Mouse (Mus musculus) spleen, postnatal 10 days (tissue): ENCODE data around the gene Rcsd1.

Source experiments
- DNase-seq, 2 experiments: peaks; one replicate each; pipeline ENCODE4 v3.0.0; 2021 to 2022; ENCODE audit warnings: low spot score in 2 of 2

Gene Rcsd1

DNA sequence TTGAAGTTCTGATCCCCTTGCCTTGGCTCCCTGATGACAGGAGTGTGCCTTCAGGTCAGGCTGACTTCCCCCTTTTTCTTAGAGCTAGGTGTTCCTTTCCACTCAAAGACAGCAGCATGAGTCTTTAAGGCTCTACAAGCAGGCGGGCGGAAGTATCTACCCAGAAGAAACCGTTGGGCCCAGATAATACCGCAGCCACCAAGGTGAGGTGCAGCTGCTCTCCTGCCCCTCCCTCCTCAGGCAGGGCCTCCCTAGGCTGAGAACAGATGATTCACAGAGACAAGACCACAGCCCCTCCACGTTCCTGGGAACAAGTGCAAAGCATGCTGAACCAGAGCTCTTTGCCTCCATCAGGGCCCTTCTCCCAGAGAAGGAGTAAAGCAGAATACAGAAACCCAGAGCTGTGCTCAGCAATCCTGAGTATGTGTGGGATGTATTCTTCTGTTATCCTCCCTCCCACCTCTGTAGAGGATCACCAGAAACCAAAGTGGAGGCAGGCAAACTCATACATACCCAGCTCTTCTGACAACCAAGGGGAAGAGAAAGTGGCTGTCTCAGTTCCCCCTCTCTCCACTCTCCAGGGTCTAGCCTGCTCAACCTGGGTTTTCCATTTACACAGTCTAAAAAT lies at the start of gene Rcsd1:
Gene Rcsd1, minus strand, starts transcription at position 129 of the 628 bp plus-strand sequence.
- peak in 1 of 2 experiments; percentile 62 for DNase-seq

DNA sequence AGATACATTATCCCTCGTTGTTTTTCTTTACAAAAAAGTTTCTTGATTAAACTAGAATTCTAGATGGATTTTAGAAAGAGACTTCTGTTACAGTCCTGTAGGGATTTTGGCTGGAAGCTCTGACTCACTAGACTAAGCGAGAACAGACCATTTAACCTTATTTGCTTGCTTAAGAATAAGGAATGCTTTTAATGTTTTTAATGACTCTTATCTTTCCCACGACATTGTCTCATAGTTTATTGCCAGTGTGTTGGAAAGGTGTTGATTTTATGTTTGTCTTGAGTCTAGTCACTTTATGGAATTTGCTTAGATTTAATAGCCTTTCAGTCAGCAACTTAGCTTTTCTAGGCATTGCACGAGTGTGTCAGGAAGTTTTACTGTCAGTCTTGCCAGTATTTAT lies 45.6 kb upstream of the Rcsd1 start:
- DNase-seq, result no peak

DNA sequence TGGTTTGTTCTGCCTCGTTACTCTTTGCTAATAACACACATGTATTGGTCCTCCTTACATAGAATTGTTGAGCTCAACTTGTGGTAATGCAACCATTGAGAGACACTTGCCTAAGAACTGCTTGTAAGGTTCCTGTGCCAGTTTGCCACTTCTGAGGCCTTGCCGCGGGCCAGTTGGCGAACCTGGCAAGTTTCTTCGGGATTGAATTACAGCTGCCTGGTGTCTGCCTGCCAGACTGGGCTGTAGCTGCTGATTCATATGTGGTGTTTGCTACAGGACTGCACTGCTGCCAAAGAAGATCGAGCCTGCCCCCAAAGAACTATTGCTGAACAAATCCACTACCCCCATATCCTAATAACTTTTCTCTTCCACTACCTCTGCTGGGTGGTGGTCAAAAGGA lies 44.6 kb upstream of the Rcsd1 start:
- no peak for DNase-seq

DNA sequence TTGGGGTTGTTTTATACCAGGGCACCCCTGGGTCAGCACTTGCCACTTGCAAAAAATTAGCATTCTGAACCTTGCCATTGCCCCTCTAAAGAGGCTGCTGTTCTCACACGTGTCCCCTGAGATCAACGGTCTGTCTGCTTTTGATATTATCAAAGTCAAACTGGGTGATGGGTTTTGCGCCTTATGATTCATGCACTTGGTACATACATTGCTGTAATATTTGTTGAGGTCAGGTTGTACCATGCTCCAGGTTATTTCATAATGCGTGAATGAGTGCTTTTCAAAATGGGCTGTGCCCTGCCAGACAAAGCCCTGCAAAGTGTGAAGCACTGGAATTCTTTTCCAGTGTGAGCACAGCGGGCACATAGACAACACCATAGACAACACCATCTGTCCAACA lies 42.3 kb upstream of the Rcsd1 start:
- no peak for DNase-seq

DNA sequence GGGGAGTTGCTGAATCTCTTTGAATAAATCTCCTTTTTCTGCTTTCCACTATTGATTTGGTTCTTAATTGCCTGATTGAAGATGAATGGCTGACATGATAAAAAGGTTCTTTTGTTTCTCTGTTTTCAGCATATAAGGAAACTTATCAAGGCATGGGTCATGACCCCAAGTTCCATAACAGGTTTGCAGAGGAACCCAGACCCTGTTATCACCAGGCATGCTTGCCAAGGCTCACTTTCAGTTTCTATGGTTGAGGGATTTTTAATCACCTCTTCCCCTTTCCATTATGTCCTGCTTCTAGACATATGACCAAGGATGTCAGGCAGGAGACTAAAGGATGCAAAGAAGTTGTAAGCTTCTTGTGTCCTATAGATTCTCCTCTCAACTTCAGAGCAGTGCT lies 41.6 kb upstream of the Rcsd1 start:
- no peak for DNase-seq

DNA sequence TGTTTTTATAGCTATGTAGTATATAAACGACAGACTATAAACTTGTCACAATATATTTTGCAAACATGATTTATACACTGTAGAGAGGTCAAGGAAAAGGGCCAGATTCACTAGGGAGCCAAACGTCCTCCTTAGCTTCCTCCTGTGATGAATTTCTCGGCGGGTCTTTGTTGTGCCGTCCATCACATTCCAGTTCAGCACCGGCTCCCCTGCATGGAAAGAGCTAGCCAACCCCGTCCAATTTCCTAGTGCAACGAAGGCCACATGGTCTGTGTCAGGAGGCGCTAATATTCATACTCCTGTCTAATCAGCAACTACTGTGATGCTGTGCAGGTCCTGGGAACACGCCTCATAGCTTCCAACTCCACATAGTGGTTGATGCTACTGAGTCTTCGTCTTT lies 38.5 kb upstream of the Rcsd1 start:
- DNase-seq, result no peak

DNA sequence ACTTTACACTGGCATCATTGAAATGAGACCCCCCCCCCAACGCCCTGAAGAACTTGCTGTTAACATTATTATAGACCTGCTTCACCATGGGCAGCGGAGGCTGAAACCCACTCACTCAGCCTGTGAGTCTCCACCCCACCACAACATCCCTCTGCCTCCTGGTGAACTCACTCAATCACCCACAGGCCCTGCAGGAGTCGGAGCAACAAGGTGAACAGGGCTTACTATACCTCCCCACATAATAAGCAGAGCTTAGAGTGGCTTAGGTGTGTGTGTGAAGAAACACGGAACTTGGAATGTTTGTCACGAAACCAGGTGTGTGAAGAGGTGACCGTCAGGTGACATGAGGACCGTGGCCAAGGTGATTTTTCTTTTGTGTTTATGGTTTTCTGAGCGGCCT lies 32.4 kb upstream of the Rcsd1 start:
- no peak for DNase-seq

DNA sequence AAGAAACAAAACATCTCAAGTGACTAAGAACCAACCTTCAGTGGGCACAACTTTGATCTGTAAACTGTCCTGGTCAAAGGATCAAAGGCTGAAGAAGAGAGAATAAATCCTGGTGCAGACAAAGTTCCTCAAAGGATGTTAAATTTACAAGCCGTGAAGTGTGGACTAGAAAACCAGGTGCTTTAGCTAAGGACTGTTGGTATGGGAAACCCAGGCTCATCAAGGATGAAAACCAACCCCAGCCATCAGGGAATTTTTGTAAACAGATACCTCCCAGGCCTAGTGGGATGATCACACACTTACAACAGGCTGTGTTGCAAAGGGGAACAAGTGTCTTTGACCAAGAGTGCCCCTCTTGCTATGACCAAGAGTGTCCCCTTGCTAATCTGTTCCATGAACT lies 29.4 kb upstream of the Rcsd1 start:
- DNase-seq, result no peak

DNA sequence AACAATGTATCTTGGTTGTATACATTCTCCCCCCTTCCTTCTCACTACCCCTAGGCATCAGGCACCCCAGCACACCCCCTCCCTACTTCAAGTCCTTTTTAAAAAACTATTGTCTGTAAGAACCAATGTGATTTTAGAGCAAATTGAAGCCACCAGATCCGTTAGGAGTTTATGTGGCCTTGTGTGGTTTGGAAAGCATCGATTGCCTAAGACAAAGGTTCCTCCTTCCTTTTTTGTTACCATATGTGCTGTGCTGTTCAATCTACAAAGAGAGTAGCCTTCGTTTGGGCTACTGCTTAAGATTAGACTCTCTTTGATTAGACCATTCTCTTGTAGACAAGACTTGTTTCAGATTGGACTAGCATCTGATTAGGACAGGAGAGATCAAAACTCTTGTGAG lies 28.3 kb upstream of the Rcsd1 start:
- DNase-seq, result no peak

DNA sequence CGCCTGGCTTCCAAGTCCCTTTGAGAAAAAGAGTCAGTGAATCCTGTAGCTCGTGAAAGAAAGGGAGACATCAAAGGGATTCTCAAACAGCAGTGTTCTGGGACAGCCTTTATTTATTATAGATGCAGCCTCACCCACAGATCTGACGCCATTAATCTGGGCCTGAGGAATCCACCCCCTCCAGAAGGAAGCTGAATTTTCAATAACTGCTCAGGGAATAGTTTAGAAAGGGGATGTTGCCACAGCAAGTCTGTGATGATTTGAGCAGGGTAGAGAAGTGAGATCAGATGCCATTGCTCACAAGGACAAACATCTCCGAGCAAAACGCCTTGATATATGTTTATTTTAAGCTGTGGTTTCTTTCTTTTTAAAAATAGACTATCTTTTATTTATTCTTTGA lies 27.9 kb upstream of the Rcsd1 start:
- DNase-seq, result no peak

DNA sequence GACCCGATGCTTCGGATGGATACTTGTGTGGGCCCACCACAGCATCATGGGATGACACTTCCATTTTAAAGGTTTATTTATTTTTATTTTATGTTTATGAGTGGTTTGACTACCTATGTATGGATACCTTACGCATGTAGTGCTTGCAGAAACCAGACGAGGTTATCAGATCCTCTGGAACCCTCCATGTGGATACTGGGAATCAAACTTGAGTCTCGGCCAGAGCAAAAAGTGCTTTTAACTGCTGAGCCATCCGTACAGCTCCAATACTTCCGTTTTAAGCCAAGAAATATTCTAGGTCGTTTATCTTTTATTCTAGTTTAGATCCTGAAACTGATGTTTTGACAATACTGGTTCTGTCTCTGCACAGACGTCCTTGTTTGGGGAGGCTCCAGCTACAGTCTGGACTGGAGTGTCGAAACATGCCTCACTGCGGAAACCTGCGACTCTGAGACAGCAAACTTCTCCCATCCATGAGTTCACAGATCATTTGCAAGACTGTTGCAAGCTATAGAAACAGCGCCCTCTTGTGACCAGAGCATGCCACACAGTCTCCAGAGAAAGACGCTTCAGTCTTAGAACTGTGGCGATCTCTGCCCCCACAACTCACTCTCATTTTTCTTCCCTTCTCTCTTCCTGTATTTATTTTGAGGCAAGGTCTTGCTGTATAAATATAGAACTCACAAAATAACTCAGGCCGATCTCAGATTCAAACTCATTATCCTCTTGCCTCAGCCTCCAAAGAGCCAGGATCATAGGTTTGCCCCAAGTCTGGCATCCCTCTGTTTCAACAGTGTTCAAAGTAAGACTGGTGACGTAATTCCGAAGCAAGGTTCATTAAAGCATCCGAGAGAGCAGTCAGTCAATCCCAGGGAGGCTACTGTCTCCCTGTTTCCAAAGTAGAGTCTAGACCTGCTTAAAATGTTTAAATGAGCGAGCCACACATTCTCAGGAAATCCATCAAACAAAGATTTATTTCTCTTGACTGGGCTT lies 26.6 kb upstream of the Rcsd1 start:
- DNase-seq, result peak; percentile 71 to 90

DNA sequence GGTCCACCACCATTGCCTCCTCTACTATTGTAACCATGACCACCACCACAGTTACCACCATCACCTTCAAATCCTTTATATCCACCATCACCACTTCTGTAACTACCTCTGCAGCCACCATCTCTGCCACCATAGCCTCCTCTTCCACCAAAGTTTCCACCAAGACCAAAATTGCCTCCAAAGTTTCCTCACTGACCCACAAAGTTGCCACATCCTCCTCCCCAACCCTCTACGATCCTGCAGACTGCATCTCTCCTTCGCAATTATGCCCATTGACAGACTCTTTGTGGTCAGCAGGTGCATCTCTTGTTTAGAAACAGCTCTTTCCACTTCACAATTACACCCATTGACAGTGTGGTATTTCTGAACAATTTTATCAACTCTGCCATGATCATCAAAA lies 25.3 kb upstream of the Rcsd1 start:
- no peak for DNase-seq

DNA sequence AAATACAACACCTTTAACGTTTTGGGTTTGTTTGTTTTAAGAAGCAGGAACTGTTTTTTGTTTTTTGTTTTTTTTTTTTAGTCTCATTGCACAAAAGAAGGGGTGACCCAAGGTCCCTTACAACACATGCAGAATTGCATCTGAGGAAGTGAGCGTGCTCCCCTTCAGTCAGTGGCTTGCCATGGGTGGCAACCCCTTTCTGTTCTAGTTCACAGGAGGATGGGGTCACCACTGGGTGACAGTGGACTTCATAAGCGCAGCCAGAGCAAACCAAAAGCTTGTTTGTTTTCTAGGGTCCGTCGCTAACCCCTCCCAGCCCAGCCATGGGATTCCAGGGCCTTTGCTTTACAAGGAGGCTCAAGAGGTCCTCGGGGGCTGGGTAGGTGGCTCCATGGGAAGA lies 22.0 kb upstream of the Rcsd1 start:
- no peak for DNase-seq

DNA sequence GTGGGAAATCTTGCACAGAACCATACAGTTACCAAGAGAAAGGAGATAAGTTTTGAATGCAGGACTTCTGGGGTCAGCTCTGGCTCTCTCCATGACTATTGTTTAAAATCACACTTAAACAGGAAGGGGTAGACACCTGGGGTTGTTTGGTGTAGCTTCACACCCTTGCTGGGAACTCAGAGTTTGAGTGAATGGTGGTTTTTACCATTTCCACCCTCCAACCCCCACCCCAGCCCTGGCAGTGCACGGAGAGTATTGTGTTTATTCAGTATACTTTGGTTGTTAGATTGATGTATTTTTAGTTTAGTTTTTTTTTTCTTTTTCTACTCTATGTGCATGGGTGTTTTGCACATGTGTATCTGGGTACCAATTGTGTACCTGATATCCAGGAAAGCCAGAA lies 20.6 kb upstream of the Rcsd1 start:
- no peak for DNase-seq

DNA sequence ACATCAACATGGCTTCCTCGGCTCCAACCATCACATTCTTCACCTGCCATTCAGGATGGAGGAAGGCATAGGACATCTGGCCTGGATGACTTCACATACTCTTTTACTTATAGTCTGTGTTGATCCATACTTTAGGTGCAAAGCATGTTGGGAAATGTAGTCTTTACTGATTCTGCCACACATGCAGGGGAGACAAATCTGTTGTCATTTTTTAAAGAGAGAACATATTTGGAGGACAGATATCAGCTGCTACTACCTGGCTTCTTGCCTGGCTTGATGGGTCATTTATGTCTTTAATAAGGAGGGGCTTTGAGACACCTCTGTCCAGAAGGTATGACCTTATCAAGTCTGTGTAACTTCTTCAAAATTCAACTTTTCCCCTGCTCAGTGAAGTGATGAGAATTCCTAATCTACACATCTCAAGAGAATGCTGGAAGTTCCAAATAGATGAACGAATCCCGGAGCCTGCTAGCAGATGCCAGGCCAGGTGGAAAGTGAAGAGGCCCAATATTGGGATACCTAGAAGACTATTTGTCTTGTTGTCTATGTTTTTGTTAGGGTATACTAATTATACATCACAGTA lies 18.6 kb upstream of the Rcsd1 start:
- no peak for DNase-seq

DNA sequence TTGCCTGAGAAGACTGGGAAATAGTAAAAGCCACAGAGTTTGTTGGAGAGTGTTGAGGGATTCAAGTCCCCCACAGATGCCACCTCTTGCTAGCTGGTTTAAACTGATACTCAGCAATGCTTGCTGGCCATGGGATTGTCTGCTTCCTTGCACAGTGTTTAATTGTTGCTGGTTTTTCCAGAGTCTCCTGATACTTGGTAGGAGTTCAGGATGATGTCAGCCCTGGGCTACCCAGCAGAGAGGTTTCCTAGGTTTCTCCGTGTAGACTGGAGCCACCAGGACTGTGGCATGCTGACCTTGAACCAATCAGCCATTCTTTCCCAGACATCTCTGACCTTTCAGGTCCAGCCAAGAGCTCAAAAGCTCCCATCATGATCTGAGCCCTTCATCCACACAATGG lies 17.4 kb upstream of the Rcsd1 start:
- no peak for DNase-seq

DNA sequence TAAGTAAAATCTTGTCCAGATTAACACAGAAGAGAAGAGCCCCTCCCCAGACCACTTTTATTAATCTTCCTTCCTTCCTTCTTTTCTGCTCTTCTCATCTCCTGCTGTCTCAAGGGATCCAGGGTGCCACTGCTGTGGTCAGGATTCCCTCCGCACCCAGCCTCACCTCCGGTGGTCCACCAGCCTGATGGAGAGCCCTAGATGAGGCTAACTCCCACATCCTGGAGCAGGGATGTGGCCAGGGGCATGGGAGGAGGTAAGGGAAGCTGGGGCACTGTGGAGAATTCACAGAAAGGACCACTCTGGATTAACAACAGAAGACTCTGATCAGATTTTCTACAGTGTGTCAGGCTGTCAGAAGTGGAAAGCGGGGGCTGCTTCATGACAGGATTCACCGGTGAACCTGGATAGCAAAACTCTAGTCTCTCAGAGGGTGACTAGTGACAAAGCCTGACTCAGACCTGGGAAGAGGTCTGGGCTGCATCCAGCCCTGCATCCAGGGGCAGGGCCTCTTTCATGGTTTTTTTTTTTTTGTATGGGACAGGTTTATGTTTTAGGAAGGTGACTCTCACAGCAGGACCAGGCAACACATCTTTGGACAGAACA lies 15.6 kb upstream of the Rcsd1 start:
- no peak for DNase-seq

DNA sequence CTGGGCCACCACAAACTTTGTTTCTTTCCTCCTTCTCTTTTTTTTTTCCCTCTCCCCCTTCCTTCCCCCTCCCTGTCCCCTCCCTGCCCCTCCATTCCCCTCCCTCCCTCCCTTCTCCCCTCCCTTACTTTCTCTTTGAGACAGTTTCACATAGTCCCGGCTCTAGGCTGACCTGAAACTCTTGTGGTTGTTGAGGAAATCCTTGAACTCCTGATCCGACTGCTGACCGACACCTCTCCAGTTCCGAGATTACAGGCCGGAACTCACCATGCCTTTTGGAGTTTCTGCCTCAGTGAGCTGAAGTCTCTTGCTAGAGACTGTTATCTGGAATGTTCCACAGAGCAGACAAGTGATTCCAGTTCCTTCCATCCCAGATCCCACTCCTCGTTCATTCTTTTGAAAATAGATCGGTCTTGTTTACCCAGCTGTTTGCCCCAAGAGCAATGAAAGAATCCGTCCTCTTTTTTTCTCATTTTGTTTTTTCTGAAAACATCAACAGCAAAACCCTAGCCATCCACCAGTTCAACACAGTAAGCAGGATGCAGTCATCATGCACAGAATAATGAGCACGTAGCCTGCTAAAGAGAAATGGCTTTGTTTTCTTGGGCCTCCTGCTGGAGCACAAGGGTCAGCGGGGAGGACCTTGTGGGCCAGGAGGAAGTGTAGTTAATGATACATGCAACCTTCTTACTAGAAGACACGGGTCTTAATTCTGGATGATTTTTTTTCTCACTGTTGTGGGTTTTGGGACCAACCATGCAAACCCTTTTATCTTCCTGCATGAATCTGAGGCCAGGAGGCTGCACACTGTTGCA lies 14.9 kb upstream of the Rcsd1 start:
- peak in 1 of 2 experiments; percentile 3 for DNase-seq

DNA sequence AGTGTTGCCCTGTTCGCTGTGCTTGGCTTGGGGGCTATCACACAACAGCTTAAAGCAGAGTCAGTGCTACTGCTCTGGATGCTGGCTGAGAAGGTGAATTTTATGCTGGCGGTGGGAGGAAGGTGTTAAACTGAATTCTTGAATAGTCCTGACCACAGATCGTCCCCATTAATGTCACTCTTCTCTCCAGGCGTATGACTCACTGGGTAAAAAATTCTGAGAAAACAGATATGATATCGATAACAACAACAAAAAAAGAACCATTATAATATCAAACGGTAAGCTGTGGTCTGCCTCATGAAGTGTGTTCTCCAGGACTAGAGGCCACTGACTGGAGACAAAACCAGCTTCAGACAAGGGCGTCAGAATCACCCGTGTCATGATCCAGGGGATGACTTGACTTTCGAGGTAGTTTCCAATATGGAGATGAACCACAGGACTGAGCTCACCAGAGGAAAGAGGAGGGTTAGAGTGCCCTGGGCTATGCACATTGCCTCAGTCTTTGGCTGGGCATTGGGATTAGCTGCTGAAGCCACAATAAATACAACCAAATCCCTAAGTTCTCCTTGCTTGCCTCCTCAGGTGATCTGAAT lies 13.1 kb upstream of the Rcsd1 start:
- DNase-seq, result no peak

DNA sequence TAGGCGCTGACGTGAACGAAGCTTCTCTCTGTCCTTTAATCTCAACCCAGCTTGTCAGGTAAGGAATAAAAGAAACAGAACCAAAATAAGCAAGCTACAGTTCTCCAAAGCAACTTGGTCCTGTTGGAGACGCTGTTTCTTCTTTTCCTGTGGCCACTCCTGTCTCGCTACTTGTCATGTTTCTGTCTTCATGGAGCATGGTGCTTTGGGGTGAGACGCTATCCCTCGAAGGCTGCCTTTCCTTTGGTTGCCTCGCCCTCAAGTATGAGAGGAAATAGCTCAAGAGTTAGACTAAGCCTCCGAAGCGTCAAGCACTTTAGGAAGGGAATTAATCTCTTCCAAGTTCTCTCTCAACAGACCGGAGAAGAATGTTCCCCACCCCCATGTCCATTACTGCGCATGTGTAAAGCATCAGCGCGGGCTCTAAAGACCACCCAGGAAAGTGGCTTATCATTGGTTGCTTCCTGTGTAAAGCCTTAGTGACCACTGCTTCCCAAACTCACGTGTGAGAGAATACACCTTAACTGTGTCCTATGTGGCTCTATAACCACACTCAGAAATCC lies 9.1 kb upstream of the Rcsd1 start:
- no peak for DNase-seq
